Mouse (Mus musculus) ES-E14 (cell line): ENCODE measurements around the gene Ackr2. TPM values are rescaled to one million over a fixed set of nuclear protein-coding genes. Genes with fewer than 3 reads are reported as not detected.

Experiments used
- DNase-seq: peaks from one replicate; pipeline ENCODE4 v3.0.0-alpha.2; 2013; ENCODE audit warnings: low read depth, low spot score
- H3K27ac ChIP-seq: 2 replicates; pipeline ENCODE4 v1.5.1; 2012; ENCODE audit warnings: low read depth, mild to moderate bottlenecking, low read length, moderate library complexity, mixed read lengths; ENCODE audit not compliant: poor library complexity, insufficient read depth, severe bottlenecking
- H3K36me3 ChIP-seq: 2 replicates; pipeline ENCODE4 v1.6.1; 2012; ENCODE audit warnings: mild to moderate bottlenecking, low read length, moderate library complexity, mixed read lengths; ENCODE audit not compliant: control insufficient read depth, poor library complexity, insufficient read depth, severe bottlenecking
- H3K4me1 ChIP-seq, 2 experiments: fragments of 150-350 bp in 1 of 2; sonication (generic) in 1 of 2; 2 replicates each; pipeline ENCODE4 v1.6.1; 2012; ENCODE audit warnings: low read length in 2 of 2, mild to moderate bottlenecking in 1 of 2, mixed read lengths in 1 of 2; ENCODE audit not compliant: control insufficient read depth in 2 of 2, insufficient read depth in 2 of 2, poor library complexity in 1 of 2
- H3K4me3 ChIP-seq, 2 experiments: fragments of 150-350 bp in 1 of 2; sonication (generic) in 1 of 2; 2 replicates each; pipeline ENCODE4 v1.5.1; 2012; ENCODE audit warnings: low read length in 2 of 2, low read depth in 1 of 2, mild to moderate bottlenecking in 1 of 2, mixed read lengths in 1 of 2; ENCODE audit not compliant: insufficient read depth in 1 of 2, poor library complexity in 1 of 2, severe bottlenecking in 1 of 2
- H3K9ac ChIP-seq: 2 replicates; pipeline ENCODE4 v1.6.1; 2012; ENCODE audit warnings: low read depth, mild to moderate bottlenecking, low read length, mixed read lengths; ENCODE audit not compliant: poor library complexity, insufficient read depth, severe bottlenecking
- H3K9me3 ChIP-seq: fragments of 150-350 bp; sonication (generic); 2 replicates; pipeline ENCODE4 v1.6.1; 2012; ENCODE audit warnings: low read depth, mild to moderate bottlenecking, low read length; ENCODE audit not compliant: control insufficient read depth, insufficient read depth
- CHD2 ChIP-seq: IDR thresholded peaks from 2 replicates; pipeline ENCODE4 v1.6.1; 2014; ENCODE audit warnings: mild to moderate bottlenecking, low read depth, low read length, inconsistent platforms
- HCFC1 ChIP-seq: IDR thresholded peaks from 2 replicates; pipeline ENCODE4 v1.6.1; 2012; ENCODE audit warnings: low read length, inconsistent platforms, borderline replicate concordance; ENCODE audit not compliant: insufficient read depth
- MAFK ChIP-seq: IDR thresholded peaks from 2 replicates; pipeline ENCODE4 v1.6.1; 2014; ENCODE audit warnings: mild to moderate bottlenecking, low read depth, low read length, inconsistent platforms; ENCODE audit not compliant: insufficient read depth
- ZC3H11A ChIP-seq: IDR thresholded peaks from 2 replicates; pipeline ENCODE4 v1.6.1; 2012; ENCODE audit warnings: low read depth, mild to moderate bottlenecking, inconsistent platforms, low read length, borderline replicate concordance
- ZNF384 ChIP-seq: IDR thresholded peaks from 2 replicates; pipeline ENCODE4 v1.6.1; 2012; ENCODE audit warnings: low read depth, low read length, inconsistent platforms
- in situ Hi-C, 2 experiments: fragments of 600-800 bp; cut with MboI; formaldehyde crosslinking; loops; one replicate each; pipeline ENCODE4 v1.15.1; 2025; ENCODE audit warnings: low sequenced_read_pairs in 2 of 2, inconsistent platforms in 1 of 2; ENCODE audit not compliant: unreplicated experiment in 2 of 2
- total RNA-seq: library from RNA; depleted of rRNA; stranded (reverse); fragments of 300-350 nt; gene quantifications from 2 replicates; pipeline ENCODE4 v1.2.3, GENCODE M21; 2012

Ackr2 gene
- total RNA-seq, 1 experiment = 0.22 TPM

DNA sequence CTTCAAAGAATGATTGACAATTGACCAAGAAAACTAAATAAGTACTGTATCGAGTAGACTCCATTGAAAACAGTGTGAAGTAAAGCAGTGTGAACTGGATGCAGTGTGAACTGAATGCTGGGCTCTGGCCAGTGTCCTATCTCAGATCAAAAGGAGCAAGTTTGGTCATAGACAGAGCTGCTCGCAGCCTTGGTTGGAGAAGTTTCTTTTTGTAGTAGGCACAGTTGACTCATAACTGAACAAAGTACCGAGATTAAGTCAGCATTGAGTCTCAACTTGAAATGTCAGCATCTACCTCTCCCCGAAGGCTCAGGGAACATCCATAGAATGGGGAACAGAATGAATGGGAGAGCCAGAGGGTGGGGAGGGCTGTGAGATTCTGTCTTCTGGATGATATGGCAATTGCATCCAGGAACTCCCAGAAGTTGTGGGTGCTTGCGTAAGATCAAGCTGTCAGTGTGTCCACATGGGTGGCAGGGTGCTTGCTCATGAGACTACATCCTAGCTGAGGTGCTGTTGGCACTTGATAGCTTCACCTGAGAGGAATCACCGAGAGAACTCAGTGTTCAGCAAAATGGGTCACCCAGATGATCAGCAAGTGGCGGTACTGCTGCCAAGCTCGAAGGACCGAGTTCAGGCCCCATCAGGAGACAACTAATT lies 26.9 kb downstream of the Ackr2 start:
- DNase-seq = no peak
- no peaks in the 10 kb centered on the region for H3K36me3 ChIP-seq
- in situ Hi-C loops = no loop called here
- TF ChIP-seq ZC3H11A = no peak
- no peak for TF ChIP-seq MAFK
- TF ChIP-seq ZNF384 = no peak
- TF ChIP-seq CHD2 = no peak
- no peak for TF ChIP-seq HCFC1
- no peaks in the 10 kb centered on the region for H3K9me3 ChIP-seq
- H3K4me1 ChIP-seq = 0 out of 4 replicates have a peak, but pooled peaks cover 0 to 2% of the 10 kb centered on the region in 2 experiments
- no peak overlapping the region for H3K9ac ChIP-seq
- H3K4me3 ChIP-seq = no peak overlapping the region
- H3K27ac ChIP-seq = no peak overlapping the region

DNA sequence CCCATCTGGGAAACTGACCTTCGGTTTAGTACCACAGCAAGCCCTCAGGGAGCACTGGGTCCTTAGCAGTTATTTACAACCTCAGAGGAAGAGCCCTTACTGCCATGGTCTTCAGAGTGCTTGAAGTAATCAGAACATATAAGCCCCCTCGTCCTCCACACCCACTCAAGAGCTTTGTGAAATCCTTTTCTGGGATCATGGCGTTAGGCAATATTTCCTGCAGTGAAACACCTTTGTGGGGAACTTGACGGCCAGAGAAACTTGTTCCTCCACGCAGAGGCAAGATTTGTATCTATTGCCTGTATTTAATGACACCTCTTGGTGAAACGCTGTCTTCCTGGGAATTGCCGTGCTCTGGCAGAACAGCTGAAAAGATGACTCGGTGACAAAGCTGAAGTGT lies 27.8 kb downstream of the Ackr2 start:
- H3K4me3 ChIP-seq = no peak overlapping the region
- H3K9ac ChIP-seq = no peak overlapping the region
- in situ Hi-C loops = no loop called here
- no peak overlapping the region for H3K27ac ChIP-seq
- no peaks in the 10 kb centered on the region for H3K36me3 ChIP-seq
- no peaks in the 10 kb centered on the region for H3K4me1 ChIP-seq
- H3K9me3 ChIP-seq = no peaks in the 10 kb centered on the region
- TF ChIP-seq HCFC1 (no peak), MAFK (no peak), CHD2 (no peak), ZC3H11A (no peak), ZNF384 (no peak)
- DNase-seq = no peak

DNA sequence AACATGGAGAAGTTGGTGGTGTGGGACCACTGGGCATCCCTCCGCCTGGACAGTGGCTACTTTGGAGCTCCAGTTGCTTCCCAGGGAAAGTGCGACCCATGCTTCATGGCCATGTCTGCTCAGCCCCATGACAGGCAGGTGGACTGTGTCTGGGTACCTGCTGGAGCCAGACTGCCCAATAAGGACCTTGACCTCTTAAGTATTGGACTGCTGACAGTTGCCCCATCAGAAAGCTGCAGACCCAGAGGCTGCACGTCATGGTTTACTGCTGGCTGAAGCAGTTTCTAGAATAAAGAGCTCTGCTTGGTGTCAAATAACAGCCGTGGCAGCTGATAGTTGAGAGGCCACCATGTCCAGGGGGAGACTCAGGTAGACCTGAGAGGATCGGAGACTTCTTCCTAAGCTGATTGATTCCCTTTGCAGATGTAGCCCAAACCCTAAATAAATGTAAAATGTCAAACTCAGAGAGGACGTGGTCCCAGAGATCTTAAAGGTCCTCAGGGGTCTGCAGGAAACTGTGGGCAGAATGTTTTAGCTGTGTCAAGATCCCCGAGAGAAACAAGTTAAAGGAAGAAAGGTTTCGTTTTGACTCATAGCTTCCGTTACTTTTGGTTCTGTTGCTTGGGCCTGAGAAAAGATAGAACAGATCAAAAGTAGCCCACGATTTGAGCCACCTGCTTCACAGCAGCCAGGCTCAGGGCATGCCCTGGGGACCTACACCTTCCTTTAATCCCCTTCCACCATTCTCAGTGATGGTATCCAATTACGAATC lies 28.7 kb downstream of the Ackr2 start:
- no peak for DNase-seq
- in situ Hi-C loops = no loop called here

DNA sequence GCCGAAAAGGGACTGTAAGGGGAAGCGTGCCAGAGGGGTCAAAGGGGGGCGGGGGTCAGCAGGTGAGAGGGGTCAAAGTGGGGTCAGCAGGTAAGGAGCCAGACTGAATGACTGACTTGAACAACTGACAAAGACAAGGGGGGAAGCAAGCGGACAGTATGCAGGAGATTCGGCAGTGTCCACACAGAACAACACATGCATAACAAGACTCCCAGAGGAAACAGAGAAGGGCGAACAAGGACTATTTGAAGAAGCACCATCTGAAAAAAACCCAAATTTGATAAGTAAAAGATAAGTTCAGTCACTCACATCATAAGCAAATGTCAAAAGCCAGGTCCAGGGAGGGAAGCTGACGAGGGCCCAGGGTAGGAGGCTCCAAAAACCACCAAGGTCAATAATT lies 29.6 kb downstream of the Ackr2 start:
- H3K27ac ChIP-seq = no peak overlapping the region
- DNase-seq = no peak
- no peaks in the 10 kb centered on the region for H3K4me1 ChIP-seq
- TF ChIP-seq MAFK (no peak), ZNF384 (no peak), HCFC1 (no peak), CHD2 (no peak), ZC3H11A (no peak)
- H3K4me3 ChIP-seq = no peak overlapping the region
- no peak overlapping the region for H3K9ac ChIP-seq
- H3K36me3 ChIP-seq = no peaks in the 10 kb centered on the region
- H3K9me3 ChIP-seq = no peaks in the 10 kb centered on the region
- in situ Hi-C loops = no loop called here

More for the DNA sequence above, 28.7 kb downstream of the Ackr2 start:
- Histone ChIP-seq H3K4me3 (no peak overlapping the region), H3K4me1 (no peaks in the 10 kb centered on the region), H3K9me3 (no peaks in the 10 kb centered on the region), H3K9ac (no peak overlapping the region), H3K27ac (no peak overlapping the region), H3K36me3 (no peaks in the 10 kb centered on the region)
- TF ChIP-seq CHD2 (no peak), ZC3H11A (no peak), ZNF384 (no peak)
